Mouse (Mus musculus) adrenal gland, adult 8-10 months (tissue): Measurements from ENCODE around the gene Hmox2. TPM values are rescaled to one million over a fixed set of nuclear protein-coding genes. Genes with fewer than 3 reads are reported as not detected.
"Not testable (repeated sequence)": the region's sequence is repeated elsewhere in the genome, so short reads cannot be mapped to it uniquely, and the experiment has no call there.

Source experiments
- DNase-seq: peaks from one replicate; pipeline ENCODE4 v3.0.0; 2022
- total RNA-seq, 4 experiments: library from RNA; stranded (reverse); gene quantifications; 2 replicates each; pipeline ENCODE4 v1.2.4; 2022

The Hmox2 gene
- total RNA-seq, 4 experiments from 2014 or later, result 89.6 to 120 (median 94.1) TPM

DNA sequence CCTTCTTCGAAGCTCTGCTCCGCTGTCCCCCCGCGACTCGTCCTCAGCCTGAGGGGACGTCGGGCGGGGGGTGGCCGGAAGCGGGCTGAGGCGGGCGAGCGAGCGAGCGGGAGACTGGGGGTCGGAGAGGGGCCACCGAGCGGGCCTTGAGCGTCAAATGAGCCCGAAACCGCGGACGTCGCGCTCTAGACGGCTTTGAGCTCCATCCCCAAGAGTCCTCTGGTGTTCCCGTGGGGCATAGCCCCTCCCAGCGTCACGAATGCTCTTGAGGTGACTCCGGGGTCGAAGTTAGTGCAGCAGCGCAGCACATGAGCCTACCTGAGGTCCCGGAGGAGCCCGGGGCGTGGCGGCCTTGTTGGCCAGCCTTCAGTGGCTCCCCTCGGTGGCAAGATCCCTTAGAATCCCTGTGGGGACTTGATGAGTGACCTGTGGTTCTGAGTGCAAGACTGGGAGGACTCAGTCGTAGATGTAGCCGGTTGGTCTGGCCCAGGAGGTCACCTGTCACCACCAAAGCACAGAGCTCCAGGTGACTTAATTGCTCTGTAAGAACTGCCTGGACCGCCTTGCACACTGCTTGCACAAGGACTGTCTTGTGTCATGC lies 467 bp downstream of the Hmox2 start:
- DNase-seq, result peak; percentile 41

DNA sequence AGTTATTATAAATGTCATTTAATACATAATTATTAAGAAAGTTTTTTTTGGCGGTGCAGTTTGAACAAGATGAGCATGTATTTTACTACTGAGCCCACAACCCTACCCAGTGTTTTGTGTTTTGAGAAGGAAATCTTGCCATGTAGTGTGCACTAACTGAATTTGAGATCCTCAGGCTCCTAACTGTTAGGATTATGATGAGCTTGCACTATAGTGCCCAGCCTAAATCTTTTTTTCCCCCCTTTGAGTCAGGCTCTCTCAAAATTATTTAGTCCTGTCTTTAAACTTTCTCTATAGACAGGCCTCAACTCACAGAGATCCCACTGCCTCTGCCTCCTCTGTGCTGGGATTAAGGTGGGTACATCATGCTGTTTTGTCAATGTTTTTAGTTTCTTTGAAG lies 1.4 kb downstream of the Hmox2 start:
- DNase-seq, result no peak

DNA sequence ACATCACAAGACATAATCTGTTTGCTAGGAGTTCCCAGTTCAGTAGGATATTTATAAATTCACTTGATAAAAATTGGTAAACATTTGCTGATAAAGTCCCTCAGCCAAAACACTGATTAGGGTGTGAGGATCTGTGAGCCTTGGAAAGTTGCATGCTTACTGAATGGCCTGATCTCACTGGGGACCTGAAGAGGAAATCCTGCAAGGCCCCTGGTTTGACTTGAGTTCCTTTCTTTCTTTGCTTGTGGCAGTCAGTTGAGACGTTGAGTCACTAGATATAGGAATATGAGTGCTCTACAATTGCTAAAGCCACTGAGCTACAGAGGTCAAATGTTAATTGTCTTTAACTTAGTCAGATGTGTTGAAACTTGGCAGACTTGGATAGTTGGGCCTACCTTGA lies 1.8 kb downstream of the Hmox2 start:
- DNase-seq, result no peak

- no peak for DNase-seq
Measured at GRCm38 (mm10) chr16:4730776-4731358, 4.7 kb downstream of the Hmox2 start.

GRCm38 (mm10) chr16:4736262-4736661 lies 10.1 kb downstream of the Hmox2 start:
- no peak for DNase-seq

GRCm38 (mm10) chr16:4739994-4740393 lies 13.8 kb downstream of the Hmox2 start:
- no peak for DNase-seq

GRCm38 (mm10) chr16:4742186-4742585 lies 16.0 kb downstream of the Hmox2 start:
- DNase-seq, result no peak

DNA sequence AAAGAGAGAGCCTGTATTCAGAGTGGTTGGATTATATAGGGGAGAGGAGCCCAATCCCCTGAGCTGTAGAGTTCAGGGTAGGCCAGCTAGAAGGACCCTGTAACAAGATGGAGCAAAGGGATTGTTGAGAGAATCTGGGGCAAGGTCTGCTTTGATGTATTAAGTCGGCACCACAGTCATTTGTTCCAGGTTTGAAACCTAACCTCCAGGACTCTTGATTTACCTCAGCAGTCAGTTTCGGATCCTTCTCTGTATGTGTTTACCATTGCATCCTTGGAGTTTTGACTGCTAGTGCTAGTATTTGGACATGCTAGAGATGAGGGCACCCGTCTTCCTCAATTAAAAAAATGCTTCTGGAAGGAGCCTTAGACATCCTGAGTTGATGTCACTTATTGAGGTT lies 26.0 kb downstream of the Hmox2 start:
- no peak for DNase-seq

- no peak for DNase-seq
Measured at GRCm38 (mm10) chr16:4754045-4754444, 27.9 kb downstream of the Hmox2 start.

DNA sequence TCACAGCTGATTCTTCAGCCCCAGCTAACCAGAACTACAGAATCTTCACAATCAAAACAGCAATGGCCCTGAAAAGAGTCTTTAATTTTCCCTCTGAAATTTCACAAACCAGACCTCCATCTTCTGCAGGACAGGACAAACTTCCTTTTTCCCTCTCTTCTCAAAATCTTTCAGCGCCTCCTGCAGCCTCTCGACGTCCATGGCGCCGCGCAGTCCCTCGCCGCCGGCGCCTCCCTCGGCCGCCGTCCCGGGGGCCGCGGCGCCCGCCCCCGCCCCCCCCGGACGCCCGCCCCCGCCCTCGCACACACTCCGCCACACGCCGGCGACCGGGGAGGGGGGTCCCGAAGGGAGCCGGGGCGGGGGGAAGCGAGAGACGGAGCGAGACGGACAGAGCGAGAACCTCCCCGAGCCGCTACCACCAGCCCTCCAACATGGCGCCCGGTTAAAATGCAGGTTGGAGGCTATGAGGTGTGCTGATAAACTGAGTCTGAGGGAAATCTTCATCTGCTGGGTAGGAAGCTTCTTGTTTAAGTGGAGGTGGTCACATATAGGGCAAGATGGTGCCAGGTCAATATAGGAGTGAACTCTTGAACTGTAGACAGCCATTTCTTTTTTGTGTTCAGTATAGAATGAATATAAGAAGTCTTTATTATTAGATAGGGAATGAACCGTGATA lies 30.6 kb downstream of the Hmox2 start:
- not testable (repeated sequence) for DNase-seq

DNA sequence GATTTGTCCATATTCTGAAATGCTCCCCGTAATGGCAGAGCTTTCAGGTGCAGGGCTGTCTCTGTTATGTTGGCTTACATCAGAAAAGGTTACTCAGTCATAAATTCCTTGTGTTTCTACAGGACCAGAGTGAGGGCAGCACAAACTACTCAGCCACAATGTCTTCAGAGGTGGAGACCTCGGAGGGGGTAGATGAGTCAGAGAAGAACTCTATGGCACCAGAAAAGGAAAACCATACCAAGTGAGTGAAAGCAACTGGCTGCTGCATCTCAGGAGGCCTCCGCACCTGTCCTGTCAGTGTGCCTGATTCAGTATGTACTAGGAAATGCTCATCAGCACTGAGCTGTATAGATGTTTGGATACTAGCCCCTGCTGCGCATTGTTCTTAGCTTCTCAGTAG lies 36.3 kb downstream of the Hmox2 start:
- DNase-seq, result no peak

DNA sequence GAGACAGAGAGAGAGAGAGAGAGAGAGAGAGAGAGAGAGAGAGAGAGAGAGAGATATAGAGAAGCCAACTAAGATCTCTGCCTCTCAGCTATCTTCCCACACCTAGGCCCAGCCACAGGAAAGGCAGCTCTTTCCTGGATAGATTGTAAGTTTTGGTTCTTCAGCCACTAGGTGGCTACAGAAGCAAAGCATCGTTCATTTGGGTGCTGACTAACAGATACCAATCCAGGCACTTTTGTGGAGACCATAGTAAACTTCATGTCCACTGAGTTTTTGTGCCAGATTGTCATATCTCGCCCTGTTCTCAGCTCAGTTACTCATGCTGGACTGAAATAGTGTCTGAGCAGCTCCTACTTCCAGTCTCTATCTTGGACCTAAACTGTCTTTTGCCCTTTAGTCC lies 37.1 kb downstream of the Hmox2 start:
- no peak for DNase-seq

DNA sequence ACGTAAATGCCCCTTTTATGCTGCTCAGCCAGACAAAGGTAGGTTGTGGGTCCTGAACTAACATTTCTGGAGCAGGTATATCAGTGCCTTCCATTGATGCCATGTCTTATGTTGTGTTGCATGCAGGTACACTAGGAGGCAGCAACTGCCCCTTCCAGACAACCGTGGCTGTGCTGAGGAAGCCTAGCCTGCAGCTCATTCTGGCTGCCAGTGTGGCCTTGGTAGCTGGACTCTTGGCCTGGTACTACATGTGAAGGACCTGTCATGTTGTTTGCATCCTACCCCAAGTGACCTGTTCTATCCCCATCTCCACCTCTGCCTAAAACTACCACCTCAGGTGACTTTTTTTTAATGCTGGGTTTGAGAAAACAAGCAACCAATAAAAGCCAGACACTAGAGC lies 39.7 kb downstream of the Hmox2 start:
- no peak for DNase-seq

- no peak for DNase-seq
Measured at GRCm38 (mm10) chr16:4767012-4767790, 41.0 kb downstream of the Hmox2 start.

DNA sequence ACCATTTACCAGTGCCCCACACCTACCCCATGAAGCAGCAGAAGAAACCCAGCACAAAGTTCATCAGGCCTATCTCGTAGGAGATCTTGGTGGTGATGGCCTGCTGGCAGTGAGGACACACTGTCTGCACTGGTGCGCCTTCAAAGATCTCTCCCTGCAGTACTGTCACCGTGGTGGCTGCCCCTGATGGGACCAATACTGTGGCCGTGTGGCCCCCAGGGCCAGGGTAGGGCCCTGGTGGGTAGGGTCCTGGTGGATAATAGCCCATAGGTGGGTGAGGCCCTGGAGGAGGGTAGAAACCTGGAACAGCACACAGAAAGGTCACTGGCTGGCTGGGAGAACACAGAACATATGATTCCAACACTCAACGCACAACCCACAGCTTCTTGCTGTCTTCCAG lies 42.6 kb downstream of the Hmox2 start:
- DNase-seq, result no peak

DNA sequence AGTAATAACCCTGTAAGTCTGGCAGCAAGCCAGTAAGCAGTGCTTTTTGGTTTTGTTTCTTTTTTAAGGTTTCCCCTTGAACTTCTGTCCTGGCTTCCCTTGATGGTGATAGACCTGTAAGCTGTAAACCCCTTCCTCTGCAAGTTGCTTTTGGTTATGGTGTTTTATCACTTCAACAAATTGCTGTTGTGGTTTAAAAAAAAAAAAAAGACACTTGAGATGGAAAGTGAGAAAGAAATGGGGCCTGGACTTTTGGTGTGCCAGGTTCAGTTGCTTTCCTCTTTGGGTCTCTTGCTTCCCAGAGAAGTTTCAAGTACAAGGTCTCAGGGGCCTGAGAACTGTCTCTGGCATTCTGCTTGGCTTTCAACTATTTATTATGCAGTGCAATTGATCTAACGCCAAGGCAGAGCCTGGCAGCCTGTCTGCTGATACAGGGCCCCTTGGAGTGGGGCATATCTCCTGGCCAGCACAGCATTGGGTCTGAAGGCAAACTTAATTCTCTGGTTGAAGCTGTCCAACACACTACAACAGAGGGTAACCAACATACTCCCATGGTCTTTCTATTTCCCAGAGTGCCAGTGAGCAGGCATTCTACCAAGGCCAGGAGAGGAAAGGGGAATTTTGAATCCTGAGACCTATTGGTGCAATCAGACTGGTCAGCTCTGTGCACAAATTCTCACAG lies 47.3 kb downstream of the Hmox2 start:
- no peak for DNase-seq

- DNase-seq, result no peak
Measured at GRCm38 (mm10) chr16:4777171-4777904, 51.2 kb downstream of the Hmox2 start.

DNA sequence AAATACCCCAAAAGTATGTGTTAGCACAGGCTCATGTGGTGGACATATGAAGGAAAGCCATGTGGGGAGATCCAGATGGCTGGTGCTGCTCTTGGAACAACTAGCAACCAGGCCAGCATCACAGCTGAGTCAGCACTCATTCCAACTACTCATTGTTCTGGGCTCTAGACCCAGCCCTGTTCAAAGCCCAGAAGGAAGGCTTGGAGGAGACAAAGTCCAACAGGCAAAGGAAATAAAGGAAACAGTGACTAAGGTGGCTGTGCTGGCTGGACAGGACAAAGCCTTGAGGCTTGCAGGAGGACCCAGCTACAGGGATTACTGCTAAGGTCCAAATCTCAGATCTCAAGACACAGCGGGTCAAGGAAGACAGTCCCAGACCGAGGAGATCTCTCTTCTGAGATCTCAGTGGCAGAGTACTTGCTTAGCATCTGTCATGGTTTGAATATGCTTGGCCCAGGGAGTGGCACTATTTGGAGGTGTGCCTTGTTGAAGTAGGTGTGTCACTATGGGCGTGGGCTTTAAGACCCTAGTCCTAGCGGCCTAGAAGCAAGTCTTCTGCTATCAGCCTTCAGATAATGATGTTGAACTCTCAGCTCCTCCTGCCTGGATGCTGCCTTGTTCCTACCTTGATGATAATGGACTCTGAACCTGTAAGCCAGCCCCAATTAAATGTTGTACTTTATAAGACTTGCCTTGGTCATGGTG lies 51.9 kb downstream of the Hmox2 start:
- no peak for DNase-seq

DNA sequence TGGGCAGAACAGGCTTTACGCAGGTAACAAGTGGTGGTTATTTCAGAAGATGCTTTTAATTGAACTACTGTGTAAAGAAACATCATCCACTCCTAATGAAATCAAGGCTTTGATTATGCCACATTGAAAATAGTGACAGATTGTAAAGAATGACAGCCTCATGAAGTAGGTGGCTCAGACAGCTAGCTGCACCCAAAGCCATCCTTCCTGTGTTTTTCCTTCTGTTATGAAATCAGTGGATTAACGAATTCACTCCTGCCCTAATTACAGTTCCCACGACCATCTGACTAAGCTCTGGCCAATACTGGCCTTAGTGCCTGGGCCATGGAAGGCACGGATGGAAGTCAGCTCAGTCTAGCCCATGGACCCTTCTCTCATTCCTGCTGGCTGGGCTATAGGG lies 52.8 kb downstream of the Hmox2 start:
- no peak for DNase-seq

GRCm38 (mm10) chr16:4781524-4782196 lies 55.5 kb downstream of the Hmox2 start:
- peak; percentile 56 for DNase-seq

GRCm38 (mm10) chr16:4782515-4782914 lies 56.4 kb downstream of the Hmox2 start:
- DNase-seq, result no peak
